Mouse (Mus musculus) cerebellum, adult 2 months (tissue): ENCODE results near the gene Cetn3. TPM values are rescaled to one million over a fixed set of nuclear protein-coding genes. Genes with fewer than 3 reads are reported as not detected.

ENCODE experiments used
- DNase-seq, 2 experiments: peaks; one replicate each; pipeline ENCODE4 v3.0.0; 2021
- H3K27ac ChIP-seq: fragments of 200-500 bp; 2 replicates; pipeline ENCODE4 v1.5.1; 2012; ENCODE audit warnings: low read length, control low read depth, inconsistent platforms; ENCODE audit not compliant: insufficient read depth
- H3K27me3 ChIP-seq: fragments of 200-500 bp; 2 replicates; pipeline ENCODE4 v1.6.1; 2012; ENCODE audit warnings: inconsistent platforms, mild to moderate bottlenecking, low read length, moderate library complexity; ENCODE audit not compliant: control insufficient read depth, insufficient read depth
- H3K4me1 ChIP-seq: fragments of 200-500 bp; 2 replicates; pipeline ENCODE4 v1.6.1; 2011; ENCODE audit warnings: low read length; ENCODE audit not compliant: control insufficient read depth, insufficient read depth
- H3K4me3 ChIP-seq: fragments of 200-500 bp; replicated peaks from 2 replicates; pipeline ENCODE3; 2011; ENCODE audit warnings: mild to moderate bottlenecking, low read depth, low read length, control low read depth; ENCODE audit not compliant: insufficient read depth
- CTCF ChIP-seq: fragments of 200-500 bp; IDR thresholded peaks from 2 replicates; pipeline ENCODE4 v1.5.1; 2011; ENCODE audit warnings: low read depth, mild to moderate bottlenecking, control low read depth, low read length, moderate library complexity, borderline replicate concordance; ENCODE audit not compliant: insufficient read depth
- POLR2A ChIP-seq: fragments of 200-500 bp; IDR thresholded peaks from 2 replicates; pipeline ENCODE4 v1.6.1; 2011; ENCODE audit warnings: low read length, control low read depth, borderline replicate concordance; ENCODE audit not compliant: insufficient read depth
- WGBS: fragments of 180-500 bp; shearing (Covaris S2); methylation state at CpG from one replicate; pipeline ENCODE4 v1.1.7; 2018; 5-methylcytosine and 5-hydroxymethylcytosine counted together
- polyA plus RNA-seq: library from polyadenylated mRNA; depleted of rRNA; stranded (reverse); fragments of >200 nt; gene quantifications from 2 replicates; pipeline ENCODE4 v1.2.3, GENCODE M21; 2012

Cetn3 gene
- polyA plus RNA-seq, 1 experiment: 142 TPM

DNA sequence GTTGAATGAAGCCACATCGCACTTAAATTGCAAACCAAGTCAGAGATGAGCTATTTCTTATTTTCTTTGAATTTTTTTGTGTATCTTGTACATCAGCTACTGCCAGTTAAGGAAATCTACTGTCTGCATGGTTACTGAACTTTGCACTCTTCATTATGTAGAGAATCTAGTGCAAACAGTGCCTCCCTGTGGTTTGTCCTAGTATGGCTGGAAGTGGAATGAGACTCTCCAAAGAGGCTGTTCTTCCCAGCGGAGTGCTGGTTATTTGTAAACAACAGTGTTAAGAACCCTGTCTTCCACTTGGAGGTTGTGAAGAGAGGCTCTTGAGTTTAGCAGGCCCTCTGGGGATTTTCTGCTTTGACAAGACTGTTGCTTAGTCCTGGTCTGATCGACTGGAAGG, 22.5 kb upstream of the Cetn3 start:
- Histone ChIP-seq H3K27ac (no peak overlapping the region), H3K4me3 (no peak overlapping the region), H3K4me1 (no peaks in the 10 kb centered on the region), H3K27me3 (no peaks in the 10 kb centered on the region)
- 39% methylated on average over 3 of the region's 3 CpGs for WGBS
- TF ChIP-seq POLR2A: no peak
- peak; percentile 45; the same call in 1 of the 2 replicates for TF ChIP-seq CTCF
- peak; percentile 17 to 31 for DNase-seq

DNA sequence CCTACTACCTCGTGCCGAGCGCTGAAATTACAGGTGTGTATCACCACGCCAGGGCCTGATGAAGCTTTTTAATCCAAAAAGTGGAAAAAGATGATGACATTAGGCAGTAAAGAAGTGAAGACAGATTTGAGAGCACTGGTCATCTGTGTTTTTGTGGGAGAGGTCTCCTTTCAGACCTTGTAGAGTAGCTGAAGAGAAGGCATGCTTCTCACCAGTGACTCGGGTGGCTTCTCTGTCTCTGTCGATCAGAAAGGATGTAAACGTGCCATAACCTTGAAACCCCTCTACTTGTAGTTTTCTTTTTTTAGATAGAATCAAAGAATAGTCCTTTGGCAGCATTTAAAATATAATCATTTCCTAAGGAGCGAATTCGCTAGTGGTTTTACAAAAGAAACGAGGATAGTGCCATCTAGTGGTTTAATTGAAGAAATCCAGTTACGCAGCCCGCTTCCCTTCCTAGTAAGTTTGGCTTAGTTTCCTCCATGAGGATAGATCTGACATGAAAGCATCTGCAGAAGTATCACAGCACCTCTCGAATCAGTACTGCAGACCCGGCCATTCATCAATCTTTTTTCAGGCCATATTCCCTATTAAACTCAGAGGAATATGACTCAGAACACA, 21.2 kb upstream of the Cetn3 start:
- Histone ChIP-seq H3K27me3 (no peaks in the 10 kb centered on the region), H3K4me3 (no peak overlapping the region), H3K4me1 (no peaks in the 10 kb centered on the region), H3K27ac (no peak overlapping the region)
- WGBS: 30% methylated on average over 14 of the region's 14 CpGs
- peak; percentile 26 to 55 for DNase-seq
- TF ChIP-seq CTCF (peak; percentile 38; the same call in 1 of the 2 replicates), POLR2A (no peak)

DNA sequence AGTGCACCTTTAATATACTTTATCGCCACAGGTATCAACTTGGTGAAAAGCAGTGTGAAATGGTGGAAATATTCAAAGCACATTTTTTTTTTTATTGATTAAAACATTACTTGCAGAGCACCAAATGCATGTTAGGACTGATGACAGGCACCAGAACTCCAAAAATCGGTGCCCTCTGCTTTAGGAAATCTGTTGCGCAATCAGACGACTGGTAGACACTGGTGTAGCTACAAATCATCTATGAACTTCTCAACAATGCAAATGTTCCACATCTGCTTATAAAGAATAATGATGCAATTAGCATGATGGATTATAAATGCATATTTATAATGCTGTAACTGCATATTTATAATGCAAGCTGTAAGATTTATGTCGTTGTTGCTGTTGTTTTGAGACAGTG, 18.7 kb upstream of the Cetn3 start:
- 75% methylated on average over 5 of the region's 5 CpGs for WGBS
- no peak overlapping the region for H3K4me3 ChIP-seq
- DNase-seq: no peak
- no peak for TF ChIP-seq POLR2A
- TF ChIP-seq CTCF: no peak
- H3K27me3 ChIP-seq: no peaks in the 10 kb centered on the region
- no peaks in the 10 kb centered on the region for H3K4me1 ChIP-seq
- no peak overlapping the region for H3K27ac ChIP-seq

DNA sequence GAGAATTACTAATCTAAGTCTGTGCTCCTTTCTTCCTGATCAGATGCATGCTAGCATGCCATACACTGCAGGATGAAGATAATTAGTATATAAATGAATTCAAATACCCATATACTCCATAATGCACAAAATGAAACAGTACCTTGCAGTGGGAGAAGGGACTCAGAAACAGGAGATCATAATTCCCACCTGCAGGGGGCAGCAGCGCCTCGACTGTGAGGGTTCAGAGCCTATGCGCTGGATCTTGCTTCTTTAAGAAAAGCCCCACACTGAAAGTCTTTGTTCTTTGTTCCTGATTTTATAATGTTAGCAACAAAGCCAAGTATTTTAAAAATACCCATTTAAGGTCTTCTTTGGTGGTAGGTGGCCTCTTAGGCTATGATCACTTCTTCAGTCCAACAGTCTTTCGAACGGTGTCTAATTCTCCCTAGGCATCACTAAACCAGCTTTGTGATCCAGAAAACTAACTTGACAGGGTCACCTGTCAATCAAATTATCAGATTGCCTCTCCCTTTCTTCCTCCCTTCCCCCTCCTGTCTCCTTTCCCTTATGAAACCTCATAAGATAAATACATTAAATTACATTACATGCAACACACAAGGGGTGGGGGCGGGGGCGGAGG, 15.7 kb upstream of the Cetn3 start:
- peak; percentile 58 to 77 for DNase-seq
- Histone ChIP-seq H3K4me1 (no peaks in the 10 kb centered on the region), H3K27ac (no peak overlapping the region), H3K27me3 (no peaks in the 10 kb centered on the region), H3K4me3 (no peak overlapping the region)
- 70% methylated on average over 7 of the region's 7 CpGs for WGBS
- TF ChIP-seq POLR2A: no peak
- TF ChIP-seq CTCF: peak; percentile 76

DNA sequence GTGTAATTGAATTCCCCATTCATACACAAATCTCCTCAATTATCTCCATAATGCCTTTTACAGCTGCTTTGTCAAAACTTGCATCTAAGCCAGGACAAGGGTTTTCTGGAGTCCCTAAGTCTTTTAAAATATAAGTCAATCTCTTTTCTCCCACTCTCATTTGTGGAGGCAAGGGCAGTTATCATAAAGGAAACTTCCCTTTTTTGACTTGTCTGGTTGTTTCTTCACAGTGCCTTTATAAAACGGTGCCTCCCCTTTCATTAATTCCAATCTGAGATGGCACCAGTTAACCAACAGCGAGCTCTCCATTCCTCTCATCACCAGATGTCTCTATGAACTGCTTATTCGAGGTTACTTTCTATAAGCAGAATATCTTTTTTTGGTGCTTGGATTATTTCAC, 6.7 kb upstream of the Cetn3 start:
- H3K27ac ChIP-seq: no peak overlapping the region
- no peaks in the 10 kb centered on the region; the same call in 1 of the 2 replicates for H3K27me3 ChIP-seq
- no peaks in the 10 kb centered on the region for H3K4me1 ChIP-seq
- no peak for TF ChIP-seq CTCF
- TF ChIP-seq POLR2A: no peak
- H3K4me3 ChIP-seq: no peak overlapping the region
- 80% methylated on average over 3 of the region's 3 CpGs for WGBS
- no peak for DNase-seq

DNA sequence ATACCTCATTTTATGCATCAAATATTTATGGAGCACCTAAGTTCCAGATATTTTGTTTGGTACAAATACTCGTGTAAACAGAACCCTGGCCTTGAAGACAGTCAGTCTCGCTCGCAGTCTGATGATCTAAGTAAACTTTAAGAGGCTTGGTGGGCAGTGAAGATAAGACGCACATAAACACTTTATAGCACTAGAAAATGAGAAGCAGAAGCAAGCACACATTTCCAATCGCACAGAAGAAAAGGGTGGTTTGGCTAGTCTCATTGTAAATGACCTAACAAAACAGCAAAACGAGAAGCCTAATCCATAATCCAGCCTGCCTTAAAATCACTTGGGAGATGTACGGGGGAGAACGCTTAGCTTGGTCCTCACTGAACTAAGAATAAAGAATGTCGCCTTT, 402 bp upstream of the Cetn3 start:
- H3K4me3 ChIP-seq: peak overlapping the region; percentile 83
- no peaks in the 10 kb centered on the region for H3K27me3 ChIP-seq
- H3K4me1 ChIP-seq: no peaks in the 10 kb centered on the region
- WGBS: 45% methylated on average over 9 of the region's 9 CpGs
- H3K27ac ChIP-seq: peak overlapping the region; percentile 19
- TF ChIP-seq POLR2A: no peak
- TF ChIP-seq CTCF: no peak
- DNase-seq: no peak

DNA sequence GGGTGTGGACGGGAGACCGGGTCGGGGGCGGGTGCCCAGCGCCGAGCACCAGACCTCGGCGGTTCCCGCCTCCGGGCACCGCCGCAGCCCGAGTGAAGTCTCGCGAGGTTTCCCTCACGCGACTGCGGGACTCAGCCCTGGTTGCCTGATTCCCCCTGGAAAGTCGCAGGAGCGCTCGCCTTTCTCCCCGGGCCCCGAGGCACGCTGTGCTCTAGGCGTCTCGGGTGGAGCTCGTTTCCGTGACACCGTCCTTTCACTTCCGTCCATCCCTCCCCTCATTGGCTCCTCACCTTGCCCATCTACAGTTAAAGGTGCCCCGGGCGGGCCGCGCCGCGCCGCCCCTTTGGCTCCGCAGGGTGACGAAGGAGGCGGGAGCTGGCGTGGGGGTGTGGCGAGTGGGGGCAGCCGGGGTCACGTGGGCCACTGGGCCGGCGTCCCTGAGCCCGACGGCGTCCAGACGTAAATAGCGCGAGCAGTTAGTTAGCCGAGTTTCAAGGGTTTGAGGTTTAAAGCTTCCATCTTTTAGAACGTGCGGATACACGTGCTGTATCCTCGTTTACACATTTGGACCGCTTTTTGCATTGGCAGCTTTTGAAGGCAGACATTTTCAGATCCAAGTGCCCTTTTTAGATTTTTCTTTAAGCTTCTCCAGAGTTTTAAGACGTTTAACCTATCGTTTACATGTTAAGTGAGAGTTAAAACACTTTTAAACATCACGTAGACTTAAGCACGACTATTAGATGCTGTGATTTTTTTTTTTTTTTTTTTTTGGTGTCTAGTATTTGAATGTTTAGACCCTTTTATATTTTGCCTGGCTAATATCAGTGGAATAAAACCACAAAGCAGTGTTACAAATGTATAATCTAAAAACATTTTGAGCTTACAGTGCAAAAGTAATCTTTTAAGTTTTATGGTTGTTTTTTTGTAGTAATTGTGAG, 797 bp downstream of the Cetn3 start:
- DNase-seq: peak; percentile 96 to 98
- Histone ChIP-seq H3K27me3 (no peaks in the 10 kb centered on the region), H3K27ac (peak overlapping the region; percentile 90), H3K4me3 (peak overlapping the region; percentile 83), H3K4me1 (no peaks in the 10 kb centered on the region)
- under 1% methylated on average over 62 of the region's 62 CpGs for WGBS
- TF ChIP-seq CTCF: no peak
- peak; percentile 80; the same call in 1 of the 2 replicates for TF ChIP-seq POLR2A
